Mouse (Mus musculus): Measurements from ENCODE around the gene Ccn6.

Gene Ccn6

GRCm38 (mm10) chr10:39163694-39164093, at the start of gene Ccn6:
Ccn6 (minus strand) TSS chr10:39163794.
- no peak for TF ChIP-seq GATA4 (IDR thresholded peaks at IDR 0.05; ENCODE audit: insufficient replicate concordance, low read length)

DNA sequence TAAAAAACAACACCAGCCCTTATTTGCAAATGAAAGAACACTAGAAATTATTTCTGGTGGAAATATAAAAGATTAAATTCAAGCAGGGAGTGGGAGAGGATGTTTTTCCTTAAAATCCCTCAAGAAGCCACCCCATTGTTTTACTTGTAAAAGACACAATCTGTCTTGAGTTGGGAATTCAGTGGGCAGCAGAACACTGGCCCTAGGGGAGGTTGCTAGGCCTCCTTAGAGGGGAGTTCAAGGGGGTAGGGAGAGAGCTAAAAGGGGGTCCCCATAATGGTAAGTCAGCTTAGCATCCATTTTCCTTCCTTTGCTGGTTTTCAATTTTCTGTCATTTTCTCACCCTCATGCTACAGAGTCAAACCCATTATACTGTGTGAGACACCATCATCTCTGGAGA, 46.4 kb upstream of the Ccn6 start:
- no peak for TF ChIP-seq GATA4 (IDR thresholded peaks at IDR 0.05; ENCODE audit: insufficient replicate concordance, low read length)

DNA sequence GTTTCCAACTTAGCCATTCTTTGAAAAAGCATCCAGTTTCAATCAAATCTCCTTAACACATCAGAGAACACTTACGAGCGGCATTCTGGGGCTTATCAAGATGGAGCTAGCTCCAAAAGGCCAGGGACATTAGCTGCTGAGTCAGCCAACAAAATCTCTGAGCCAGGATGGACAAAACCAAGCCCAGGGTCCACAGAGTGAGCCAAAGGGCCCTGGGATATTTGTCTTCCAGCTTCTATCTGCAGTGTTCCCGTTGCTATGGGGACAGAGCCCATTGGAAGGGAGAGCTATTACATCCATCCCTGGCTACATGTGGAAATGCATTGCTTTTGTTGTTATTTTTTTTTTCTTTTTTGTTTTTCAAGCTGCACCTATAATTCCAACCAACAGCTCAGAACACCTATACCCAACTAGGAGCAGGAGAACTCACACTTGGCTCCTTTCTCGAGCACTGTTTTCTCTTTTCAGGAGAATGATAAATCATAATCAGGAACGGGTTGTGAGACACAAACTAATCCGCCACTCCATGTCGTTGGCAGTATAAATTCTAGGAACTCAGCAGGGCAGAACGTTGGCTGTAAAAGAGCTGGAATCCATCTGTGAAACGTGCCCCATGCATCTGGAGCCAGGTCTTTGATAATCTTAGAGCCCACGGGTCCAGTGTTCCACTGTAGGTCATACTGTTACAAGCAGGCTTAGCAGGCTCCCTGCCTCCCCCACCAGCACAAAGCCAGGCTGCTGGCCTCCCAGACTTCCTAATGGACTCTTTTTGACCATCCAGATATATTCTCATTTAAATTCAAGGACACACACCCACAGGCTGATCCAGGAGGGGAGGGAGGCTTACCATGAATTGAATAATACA, 45.8 kb upstream of the Ccn6 start:
- no peak for TF ChIP-seq GATA4 (IDR thresholded peaks at IDR 0.05; ENCODE audit: insufficient replicate concordance, low read length)

- no peak for TF ChIP-seq GATA4 (IDR thresholded peaks at IDR 0.05; ENCODE audit: insufficient replicate concordance, low read length)
Measured at GRCm38 (mm10) chr10:39208712-39209111, 45.1 kb upstream of the Ccn6 start.

DNA sequence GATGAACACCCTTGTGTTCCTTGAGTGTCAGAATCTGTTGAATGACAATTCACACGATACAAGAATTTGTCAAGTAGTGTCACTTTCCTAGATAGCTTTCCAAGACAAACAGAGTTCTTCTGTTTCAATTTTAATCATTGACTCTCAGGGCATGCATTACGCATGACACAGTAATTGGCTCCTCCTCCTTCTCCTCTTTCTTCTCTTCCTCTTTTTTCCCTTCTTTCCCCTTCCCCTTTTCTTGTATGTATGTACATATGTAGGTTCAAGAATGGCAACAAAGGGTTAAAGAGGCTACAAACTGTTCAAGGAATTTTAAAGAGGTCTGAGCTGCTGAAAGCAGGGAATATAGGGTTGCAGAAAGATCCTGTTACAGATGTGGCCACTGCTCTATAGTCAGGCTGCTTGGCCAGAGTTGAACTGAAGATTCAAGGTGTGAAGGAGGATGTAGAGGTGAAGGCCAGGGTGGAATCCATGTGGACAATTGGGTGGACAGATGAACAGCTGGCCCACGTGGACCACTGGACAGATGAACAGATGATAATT, 43.8 kb upstream of the Ccn6 start:
- no peak for TF ChIP-seq GATA4 (IDR thresholded peaks at IDR 0.05; ENCODE audit: insufficient replicate concordance, low read length)

- TF ChIP-seq GATA4 (IDR thresholded peaks at IDR 0.05; ENCODE audit: insufficient replicate concordance, low read length), result no peak
Measured at GRCm38 (mm10) chr10:39202490-39202889, 38.9 kb upstream of the Ccn6 start.

GRCm38 (mm10) chr10:39192673-39193072, 29.1 kb upstream of the Ccn6 start:
- TF ChIP-seq GATA4 (IDR thresholded peaks at IDR 0.05; ENCODE audit: insufficient replicate concordance, low read length), result no peak

DNA sequence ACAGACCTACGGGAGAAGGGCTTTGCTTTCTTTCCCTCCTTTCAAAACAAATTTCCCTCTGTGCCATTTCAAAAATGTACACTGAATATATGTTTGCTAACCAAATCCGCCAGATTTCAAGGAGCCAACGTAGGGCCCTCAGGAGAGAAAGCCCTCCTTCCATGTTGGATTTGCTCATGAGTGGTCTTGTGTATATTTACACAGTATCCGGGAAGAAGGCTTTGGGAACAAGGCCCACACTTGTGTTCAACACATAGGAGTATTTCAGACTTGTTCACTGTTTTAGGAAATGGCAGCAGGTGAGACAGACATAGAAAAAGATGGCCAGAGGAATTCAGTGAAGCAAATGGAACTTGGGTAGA, 21.9 kb upstream of the Ccn6 start:
- TF ChIP-seq GATA4 (IDR thresholded peaks at IDR 0.05; ENCODE audit: insufficient replicate concordance, low read length), result no peak

- no peak for TF ChIP-seq GATA4 (IDR thresholded peaks at IDR 0.05; ENCODE audit: insufficient replicate concordance, low read length)
Measured at GRCm38 (mm10) chr10:39184864-39185544, 21.4 kb upstream of the Ccn6 start.

DNA sequence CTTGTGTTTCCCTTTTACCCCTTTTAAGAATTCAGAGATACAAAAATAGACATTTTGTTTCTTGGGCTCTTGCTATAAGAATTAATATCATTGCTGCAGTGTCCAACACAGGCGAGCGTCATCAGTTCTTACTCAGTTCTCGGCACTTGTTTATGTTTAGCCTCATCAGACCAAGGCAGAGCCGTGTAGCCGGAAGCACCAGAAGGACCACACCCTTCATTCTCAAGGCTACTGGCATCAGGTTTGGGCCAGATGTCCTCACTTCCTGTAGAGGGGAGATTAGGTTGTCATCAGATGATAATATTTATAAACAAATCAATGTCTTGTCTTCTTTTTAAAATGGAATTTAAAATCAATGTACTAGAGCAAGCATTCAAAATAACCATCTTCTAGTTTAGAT, 13.4 kb upstream of the Ccn6 start:
- TF ChIP-seq GATA4 (IDR thresholded peaks at IDR 0.05; ENCODE audit: insufficient replicate concordance, low read length), result no peak

DNA sequence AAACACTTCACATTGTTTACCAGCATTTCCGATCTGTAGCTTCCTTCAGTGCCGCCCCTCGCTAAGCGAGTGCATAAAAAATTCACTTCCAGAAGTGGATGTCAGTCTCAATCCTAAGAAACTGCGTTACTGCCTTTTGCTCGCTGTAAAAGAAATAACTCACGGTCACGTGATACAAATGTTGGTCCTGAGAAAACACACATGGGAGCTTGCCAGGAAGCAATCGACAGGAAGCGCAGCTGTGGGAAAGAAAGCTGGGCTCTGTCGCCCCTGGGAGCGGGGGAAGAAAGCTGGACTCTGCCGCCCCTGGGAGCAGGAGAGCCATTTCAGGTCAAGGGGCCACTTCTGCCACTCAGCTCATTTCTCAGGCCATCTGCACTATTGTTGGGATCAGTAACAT, 9.5 kb upstream of the Ccn6 start:
- no peak for TF ChIP-seq GATA4 (IDR thresholded peaks at IDR 0.05; ENCODE audit: insufficient replicate concordance, low read length)

- no peak for TF ChIP-seq GATA4 (IDR thresholded peaks at IDR 0.05; ENCODE audit: insufficient replicate concordance, low read length)
Measured at GRCm38 (mm10) chr10:39172540-39172931, 8.9 kb upstream of the Ccn6 start.

DNA sequence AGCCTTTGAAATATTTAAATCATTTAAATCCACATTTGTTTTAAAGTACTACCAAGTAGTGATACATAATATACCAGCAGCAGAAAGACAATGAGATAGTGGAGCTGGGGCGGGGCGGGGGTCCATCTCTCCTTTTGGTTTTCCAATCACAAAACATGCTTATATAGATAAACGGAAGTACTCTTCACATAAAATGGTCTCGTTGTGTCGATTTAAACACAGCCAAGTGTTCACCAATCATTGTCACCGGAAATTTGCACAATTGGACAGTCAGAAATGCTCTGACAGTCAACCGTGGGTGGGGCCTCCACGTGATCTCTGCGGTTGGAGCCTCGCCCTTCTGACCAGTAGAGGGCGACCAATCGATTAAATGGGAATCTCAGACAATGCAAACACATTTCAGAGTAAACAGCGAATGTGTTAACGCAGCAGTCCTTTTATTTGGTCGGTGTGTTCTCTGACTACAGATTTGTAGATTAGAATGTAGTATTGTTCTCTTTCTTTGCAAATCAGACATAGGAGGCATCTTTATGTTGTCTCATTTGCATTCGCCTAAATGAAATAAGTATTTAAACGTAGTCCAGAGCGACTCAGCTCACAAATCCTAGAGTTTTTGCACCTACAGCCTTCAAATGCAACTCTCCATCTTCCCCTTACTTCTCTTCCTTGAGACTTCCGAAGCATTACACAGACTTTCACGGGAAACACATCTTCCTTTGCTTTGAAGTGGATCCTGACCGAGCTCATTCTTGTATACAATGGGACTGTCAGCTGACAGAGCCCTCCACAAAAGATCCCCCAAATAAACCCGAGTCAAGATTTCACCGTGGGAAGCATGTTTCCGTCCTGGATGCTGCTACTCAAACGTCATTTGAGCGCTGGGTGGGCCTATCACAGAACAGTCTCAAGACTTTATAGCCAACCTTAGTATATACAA, 8.3 kb upstream of the Ccn6 start:
- no peak for TF ChIP-seq GATA4 (IDR thresholded peaks at IDR 0.05; ENCODE audit: insufficient replicate concordance, low read length)

DNA sequence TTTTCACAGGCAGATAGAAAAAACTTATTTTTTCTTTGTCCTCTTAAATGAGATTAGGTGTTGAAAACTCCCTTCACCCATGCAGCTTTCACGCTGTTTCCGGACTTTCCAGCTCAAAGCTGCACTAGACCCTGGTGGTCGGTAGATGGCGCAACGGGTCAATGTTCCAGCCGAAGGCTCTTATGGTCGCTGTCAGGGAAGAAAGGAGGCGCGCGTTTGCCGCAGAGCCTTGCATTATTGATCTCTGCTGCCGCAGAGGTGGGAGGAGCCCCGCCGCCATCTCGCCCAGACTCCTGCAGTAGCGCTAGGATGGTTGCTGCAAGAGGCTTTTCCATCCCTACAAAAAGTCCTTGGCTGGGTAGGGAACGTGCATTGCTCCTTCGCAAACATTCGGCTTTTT, 7.5 kb upstream of the Ccn6 start:
- TF ChIP-seq GATA4 (IDR thresholded peaks at IDR 0.05; ENCODE audit: insufficient replicate concordance, low read length), result no peak; the same call in 1 of the 2 replicates

GRCm38 (mm10) chr10:39170706-39171105, 7.1 kb upstream of the Ccn6 start:
- TF ChIP-seq GATA4 (IDR thresholded peaks at IDR 0.05; ENCODE audit: insufficient replicate concordance, low read length), result no peak

Data from liver, adult (tissue).